Mouse (Mus musculus) lung, embryonic 14.5 days (tissue): ENCODE results near the gene Capn8. TPM values are rescaled to one million over a fixed set of nuclear protein-coding genes. Genes with fewer than 3 reads are reported as not detected.

ENCODE experiments used
- ATAC-seq: fragments of 200-750 bp; cut with Nextera tagmentation; 2 replicates; pipeline ENCODE4 v1.8.0; 2017; ENCODE audit warnings: mild to moderate bottlenecking, moderate TSS enrichment, moderate library complexity; ENCODE audit not compliant: insufficient read depth
- DNase-seq: peaks from one replicate; pipeline ENCODE4 v3.0.0-alpha.2; 2015
- H3K27ac ChIP-seq: fragments of 300-500 bp; sonication (generic); 2 replicates; pipeline ENCODE4 v1.5.1; 2014; ENCODE audit warnings: low read depth, mild to moderate bottlenecking, moderate library complexity
- H3K27me3 ChIP-seq: fragments of 300-500 bp; sonication (generic); 2 replicates; pipeline ENCODE4 v1.6.1; 2014; ENCODE audit warnings: low read length, control low read depth; ENCODE audit not compliant: insufficient read depth
- H3K36me3 ChIP-seq: fragments of 300-500 bp; sonication (generic); 2 replicates; pipeline ENCODE4 v1.6.1; 2014; ENCODE audit warnings: control low read depth; ENCODE audit not compliant: insufficient read depth
- H3K4me1 ChIP-seq: fragments of 300-500 bp; sonication (generic); 2 replicates; pipeline ENCODE4 v1.6.1; 2014; ENCODE audit warnings: antibody characterized with exemption, control low read depth; ENCODE audit not compliant: insufficient read depth
- H3K4me2 ChIP-seq: fragments of 300-500 bp; sonication (generic); 2 replicates; pipeline ENCODE4 v1.6.1; 2014; ENCODE audit warnings: mild to moderate bottlenecking
- H3K4me3 ChIP-seq: fragments of 300-500 bp; sonication (generic); 2 replicates; pipeline ENCODE4 v1.5.1; 2014; ENCODE audit warnings: low read depth, low read length
- H3K9ac ChIP-seq: fragments of 300-500 bp; sonication (generic); 2 replicates; pipeline ENCODE4 v1.6.1; 2014
- H3K9me3 ChIP-seq: fragments of 300-500 bp; sonication (generic); 2 replicates; pipeline ENCODE4 v1.6.1; 2016; ENCODE audit warnings: low read depth, low read length, control low read depth
- CTCF ChIP-seq: IDR thresholded peaks from 2 replicates; pipeline ENCODE4 v1.5.1; 2016; ENCODE audit warnings: antibody characterized with exemption, low read depth
- WGBS: fragments of 180-500 bp; shearing (Covaris S2); extraction: QIAGEN DNeasy Blood & Tissue Kit; methylation state at CpG from one replicate; pipeline ENCODE4 v1.1.7; 2014; 5-methylcytosine and 5-hydroxymethylcytosine counted together
- polyA plus RNA-seq: library from polyadenylated mRNA; unstranded; fragments of >200 nt; fragmentation: Nextera tagmentation; extraction: Ambion mirVana; gene quantifications from 2 replicates; pipeline ENCODE4 v1.2.1, GENCODE M21; 2014

Gene Capn8
- not detected in 2 replicates for polyA plus RNA-seq

DNA sequence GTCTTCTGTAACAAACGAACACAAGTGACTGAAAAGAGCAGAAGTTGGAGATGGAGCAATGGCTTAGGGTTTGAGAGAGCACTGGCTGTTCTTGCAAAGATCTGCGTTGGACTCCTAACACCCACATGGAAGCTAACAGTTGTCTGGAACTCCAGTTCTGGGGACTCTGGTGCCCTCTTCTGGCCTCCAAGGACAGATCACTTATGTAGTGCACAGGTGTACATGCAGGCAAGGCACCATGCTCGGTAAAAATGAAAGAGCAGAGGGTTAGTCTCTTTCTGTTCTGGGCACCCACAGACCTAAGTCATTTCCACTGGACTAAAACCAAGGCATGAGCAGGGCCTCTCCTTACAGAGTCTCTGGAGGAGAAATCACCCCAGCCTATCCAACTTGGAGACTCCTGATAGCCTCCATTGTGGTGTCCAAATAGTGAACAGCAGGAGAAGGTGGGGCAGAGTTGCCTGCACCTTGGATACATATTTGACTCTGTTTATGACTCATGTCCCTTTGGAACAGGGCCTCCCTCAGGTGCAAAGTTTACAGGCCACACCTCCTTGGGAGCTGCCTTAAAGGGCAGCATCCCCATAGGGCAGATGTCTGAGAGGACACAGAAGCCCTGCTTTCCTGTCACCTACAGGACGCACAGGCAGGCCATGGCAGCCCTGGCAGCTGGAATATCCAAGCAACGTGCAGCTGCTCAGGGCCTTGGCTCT, at the start of gene Capn8:
TSS of gene Capn8 (plus strand) at position 600 of the 713 bp plus-strand sequence.
- WGBS: 64% methylated on average over 5 of the region's 5 CpGs
- no peaks in the 10 kb centered on the region for H3K36me3 ChIP-seq
- no peak within 1 kb of the TSS for H3K9ac ChIP-seq
- no peak within 1 kb of the TSS for H3K27ac ChIP-seq
- DNase-seq (peak; percentile 48), ATAC-seq (no peak)
- no peak within 1 kb of the TSS for H3K4me2 ChIP-seq
- peak; percentile 52 for TF ChIP-seq CTCF
- no peaks in the 10 kb centered on the region for H3K9me3 ChIP-seq
- no peak within 1 kb of the TSS for H3K4me3 ChIP-seq
- H3K4me1 ChIP-seq: peaks cover 6% of the 10 kb centered on the region; the same call in 1 of the 2 replicates
- H3K27me3 ChIP-seq: no peaks in the 10 kb centered on the region

DNA sequence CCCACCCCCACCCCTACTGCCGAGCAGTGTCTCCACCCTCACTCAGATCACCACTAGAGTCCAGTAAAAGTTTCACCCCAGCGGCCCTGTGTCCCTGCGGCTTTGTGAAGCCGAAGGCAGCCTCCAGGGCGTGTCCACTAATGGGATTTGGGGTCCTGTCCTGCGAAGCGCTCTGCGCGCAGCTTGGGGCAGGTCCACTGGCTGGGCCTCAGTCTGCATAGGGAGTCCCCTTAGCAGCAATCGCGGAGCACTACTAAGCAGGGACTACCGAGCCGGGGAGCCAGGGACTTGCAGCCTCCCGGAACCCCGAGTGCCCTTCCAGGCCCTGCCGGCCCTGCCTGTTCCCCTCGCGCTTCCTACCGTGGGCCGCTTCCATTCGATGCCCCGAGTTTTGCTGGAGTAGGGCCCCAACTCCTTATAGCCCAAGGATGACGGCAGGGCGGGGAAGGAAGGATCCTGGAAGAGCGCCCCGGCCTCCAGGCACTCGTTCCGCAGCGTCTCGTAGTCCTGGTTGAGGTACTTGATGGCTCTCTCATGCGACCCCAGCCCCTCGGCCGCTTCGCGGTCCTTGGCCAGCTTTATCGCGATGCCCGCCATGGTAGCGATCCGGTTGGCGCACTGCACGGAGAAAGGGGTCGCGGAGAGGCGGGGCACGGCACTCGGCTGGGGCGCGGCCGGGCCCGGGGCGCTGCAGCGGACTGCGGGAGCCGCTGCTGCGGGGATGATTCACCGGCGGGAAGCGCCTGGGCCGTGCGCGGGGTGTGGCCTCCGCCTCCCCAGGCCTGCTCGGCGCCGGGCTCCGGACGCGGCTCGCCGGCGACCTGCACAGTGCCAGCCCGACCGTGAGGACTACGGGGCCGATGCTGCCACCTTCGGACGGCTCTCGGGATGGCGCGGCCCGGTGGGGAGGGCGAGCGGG, 47.8 kb upstream of the Capn8 start, which contains the start of gene Capn2:
TSS of gene Capn2 (minus strand) at position 851 of the 919 bp plus-strand sequence.
- peak; percentile 93 for ATAC-seq
- WGBS: under 1% methylated on average over 81 of the region's 84 CpGs
- H3K27ac ChIP-seq: peak within 1 kb of the TSS; percentile 90
- H3K4me1 ChIP-seq: peaks cover 24% of the 10 kb centered on the region
- peaks cover 24% of the 10 kb centered on the region for H3K36me3 ChIP-seq
- H3K4me3 ChIP-seq: peak within 1 kb of the TSS; percentile 66
- H3K9ac ChIP-seq: peak within 1 kb of the TSS; percentile 94
- TF ChIP-seq CTCF: peak; percentile 66
- no peaks in the 10 kb centered on the region for H3K9me3 ChIP-seq
- no peaks in the 10 kb centered on the region for H3K27me3 ChIP-seq
- H3K4me2 ChIP-seq: peak within 1 kb of the TSS; percentile 81
- peak; percentile 87 for DNase-seq

DNA sequence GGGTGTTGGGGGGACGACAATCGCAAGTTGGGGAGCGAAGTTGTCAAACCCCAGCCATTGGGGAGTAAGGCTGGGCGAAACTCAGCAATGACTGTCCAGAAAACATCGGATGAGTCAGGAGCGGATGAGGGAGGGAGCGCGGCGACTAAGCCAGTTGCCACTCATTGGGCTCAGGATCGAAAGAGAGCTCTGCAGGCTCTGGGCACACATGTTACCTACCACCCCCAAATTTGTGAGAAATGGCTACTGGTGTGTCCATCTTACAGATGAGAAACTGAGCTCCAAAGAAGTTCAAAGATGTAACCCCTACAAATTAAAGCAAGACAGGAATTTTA, 47.2 kb upstream of the Capn8 start:
- peak; percentile 25 for ATAC-seq
- Histone ChIP-seq H3K9me3 (no peaks in the 10 kb centered on the region), H3K4me3 (peak overlapping the region; percentile 66), H3K4me1 (peaks cover 22% of the 10 kb centered on the region), H3K36me3 (peaks cover 17% of the 10 kb centered on the region; the same call in 1 of the 2 replicates), H3K4me2 (peak overlapping the region; percentile 81), H3K27ac (peak overlapping the region; percentile 90), H3K27me3 (no peaks in the 10 kb centered on the region), H3K9ac (peak overlapping the region; percentile 94)
- under 1% methylated on average over 10 of the region's 10 CpGs for WGBS
- TF ChIP-seq CTCF: no peak
- DNase-seq: no peak

GRCm38 (mm10) chr1:182518143-182518680, 46.6 kb upstream of the Capn8 start:
- TF ChIP-seq CTCF: no peak
- no peak for DNase-seq

GRCm38 (mm10) chr1:182518811-182519210, 46.0 kb upstream of the Capn8 start:
- 78% methylated on average over 6 of the region's 6 CpGs for WGBS

More at GRCm38 (mm10) chr1:182518143-182518680, 46.6 kb upstream of the Capn8 start:
- Histone ChIP-seq H3K27me3 (no peaks in the 10 kb centered on the region), H3K36me3 (peaks cover 12% of the 10 kb centered on the region; the same call in 1 of the 2 replicates), H3K9me3 (no peaks in the 10 kb centered on the region), H3K4me1 (peaks cover 18% of the 10 kb centered on the region), H3K27ac (no peak overlapping the region), H3K9ac (no peak overlapping the region), H3K4me2 (peak overlapping the region; percentile 81), H3K4me3 (no peak overlapping the region)
- WGBS: 70% methylated on average over 10 of the region's 10 CpGs
- ATAC-seq: no peak

DNA sequence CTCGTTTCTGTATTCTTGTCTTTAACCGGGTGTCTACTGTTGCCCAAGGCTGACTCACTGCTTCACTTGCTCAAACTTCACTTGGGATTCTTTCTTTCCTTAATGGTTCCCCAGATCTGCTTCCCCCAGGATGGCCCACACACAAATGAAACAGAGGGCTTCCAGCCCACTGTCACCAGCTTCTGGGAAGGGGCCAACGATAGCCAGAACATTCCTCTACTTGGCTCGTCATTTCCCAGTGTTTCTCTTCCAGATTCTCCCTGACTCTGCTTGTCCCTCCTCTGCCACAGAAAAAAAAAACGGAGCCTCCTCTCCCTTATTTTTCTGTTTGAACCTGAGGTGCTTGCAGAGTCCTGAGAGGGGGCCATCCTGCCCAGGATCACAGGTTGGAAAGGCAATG, 45.5 kb upstream of the Capn8 start:
- H3K27ac ChIP-seq: peak overlapping the region; percentile 78; the same call in 1 of the 2 replicates
- TF ChIP-seq CTCF: no peak
- no peak overlapping the region; the same call in 1 of the 2 replicates for H3K4me2 ChIP-seq
- H3K4me1 ChIP-seq: peaks cover 18% of the 10 kb centered on the region
- no peak overlapping the region for H3K9ac ChIP-seq
- H3K27me3 ChIP-seq: no peaks in the 10 kb centered on the region
- H3K9me3 ChIP-seq: no peaks in the 10 kb centered on the region
- peaks cover 8% of the 10 kb centered on the region; the same call in 1 of the 2 replicates for H3K36me3 ChIP-seq
- WGBS: 66% methylated on average over 5 of the region's 5 CpGs
- H3K4me3 ChIP-seq: no peak overlapping the region
- DNase-seq: no peak
- no peak for ATAC-seq

More at GRCm38 (mm10) chr1:182518811-182519210, 46.0 kb upstream of the Capn8 start:
- H3K4me1 ChIP-seq: peaks cover 18% of the 10 kb centered on the region
- no peak overlapping the region for H3K27ac ChIP-seq
- no peak for TF ChIP-seq CTCF
- H3K9ac ChIP-seq: no peak overlapping the region
- no peaks in the 10 kb centered on the region for H3K27me3 ChIP-seq
- no peaks in the 10 kb centered on the region for H3K9me3 ChIP-seq
- H3K36me3 ChIP-seq: peaks cover 8% of the 10 kb centered on the region; the same call in 1 of the 2 replicates
- no peak for DNase-seq
- H3K4me3 ChIP-seq: no peak overlapping the region
- ATAC-seq: no peak
- H3K4me2 ChIP-seq: no peak overlapping the region
